ENCODE assay signal across 13 mouse cellular contexts in the genomic region with DNA sequence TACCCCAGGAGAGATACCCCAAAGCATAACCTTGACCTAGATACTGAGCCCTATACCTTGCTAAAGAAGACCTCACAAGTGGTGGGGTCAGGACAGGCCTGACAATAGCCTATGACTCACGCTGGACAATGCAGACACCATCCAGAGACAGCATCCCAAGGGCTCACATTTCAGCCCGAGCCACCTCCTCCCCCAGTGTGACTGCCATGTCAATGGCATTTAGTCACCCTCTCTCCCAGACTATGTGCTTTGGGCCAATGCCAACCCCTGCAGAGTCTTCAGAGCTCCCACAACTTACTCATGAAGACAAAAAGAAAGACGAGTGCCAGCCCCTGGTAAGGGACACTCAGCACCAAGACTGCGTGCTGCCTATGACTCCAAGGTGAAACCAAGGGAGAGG. TPM values are rescaled to one million over a fixed set of nuclear protein-coding genes. Genes with fewer than 3 reads are reported as not detected.
DNase-seq lines count a peak whose midpoint lies in the region; TF ChIP-seq lines count a peak whose summit lies in the region.
"Had no signal": no experiment of that assay in that cellular context is flagged by ENCODE, and none has a peak within 500 bp of the region (broad histone marks: within the 10 kb centered on the region; RNA-seq: fewer than 3 reads in every experiment).

No protein-coding gene starts in this region.

- no peaks in the 10 kb centered on the region for H3K9me3 ChIP-seq in heart, embryonic 10.5 days
- H3K9me3 ChIP-seq: hindbrain, embryonic 13.5 days; liver, embryonic 15.5 days had no signal

- peak overlapping the region; percentile 68; the same call in 1 of the 2 replicates for H3K27ac ChIP-seq in heart, embryonic 10.5 days
- H3K27ac ChIP-seq: hindbrain, embryonic 13.5 days; liver, embryonic 15.5 days had no signal

- peaks cover 58% of the 10 kb centered on the region for H3K4me1 ChIP-seq in heart, embryonic 10.5 days

- peaks cover 92% of the 10 kb centered on the region for H3K27me3 ChIP-seq in heart, embryonic 10.5 days (ENCODE audit: insufficient read depth, poor library complexity, severe bottlenecking)
- H3K27me3 ChIP-seq in myocyte (ENCODE audit: control insufficient read depth, insufficient read depth, insufficient read length), result no peaks in the 10 kb centered on the region

- H3K79me2 ChIP-seq in myocyte (ENCODE audit: control insufficient read depth, insufficient read depth), result no peaks in the 10 kb centered on the region

- H3K4me2 ChIP-seq in myocyte (ENCODE audit: low read depth), result peak overlapping the region; percentile 98
- H3K4me2 ChIP-seq: hindbrain, embryonic 13.5 days; liver, embryonic 15.5 days had no signal

- TF ChIP-seq POLR2A in myocyte (IDR thresholded peaks at IDR 0.05; ENCODE audit: insufficient read length, low read depth), result no peak

- no peak overlapping the region for H3ac ChIP-seq in myocyte (ENCODE audit: control insufficient read depth, insufficient read length)

- peaks cover 12% of the 10 kb centered on the region; the same call in 1 of the 2 replicates for H3K36me3 ChIP-seq in heart, embryonic 10.5 days
- H3K36me3 ChIP-seq in myocyte (ENCODE audit: control insufficient read depth, insufficient read depth), result no peaks in the 10 kb centered on the region
- H3K36me3 ChIP-seq: hindbrain, embryonic 13.5 days; liver, embryonic 15.5 days had no signal

- 48% methylated on average over 4 of the region's 4 CpGs for WGBS in heart, embryonic 10.5 days

- DNase-seq in urinary bladder, postnatal 14 days (ENCODE audit: low spot score), result peak; percentile 72
- no peak for DNase-seq in urinary bladder, postnatal 4 days (ENCODE audit: low spot score in 2 of 2)
- DNase-seq in adipocyte (ENCODE audit: low spot score) (peak; percentile 62), liver (no peak)
- no peak for DNase-seq in heart, embryonic 10.5 days (ENCODE audit: low spot score)
- DNase-seq in thymus, adult 18-20 months, result no peak
- no peak for DNase-seq in right cerebral cortex, postnatal 4 days
- DNase-seq: cerebellum, adult 9-10 months; kidney, postnatal 36 days; layer of hippocampus, postnatal 36 days had no signal

- H3K4me3 ChIP-seq in heart, embryonic 10.5 days, result no peak overlapping the region
- H3K4me3 ChIP-seq in myocyte, result no peak overlapping the region
- H3K4me3 ChIP-seq: hindbrain, embryonic 13.5 days; liver, embryonic 15.5 days had no signal

TF ChIP-seq in myocyte, 11 proteins besides CTCF, POLR2A, EP300 and RAD21:
- TF ChIP-seq E2F4 (IDR thresholded peaks at IDR 0.05; ENCODE audit: insufficient read depth), result no peak
- TF ChIP-seq MYOD1 (IDR thresholded peaks at IDR 0.05; ENCODE audit: control insufficient read depth in 1 of 3, insufficient read length in 2 of 3, low read depth in 2 of 3), result peak in 1 of 3 experiments; percentile 67
- no peak for TF ChIP-seq CEBPB (IDR thresholded peaks at IDR 0.05; ENCODE audit: insufficient read depth, poor library complexity, severe bottlenecking)
- no peak for TF ChIP-seq SRF (IDR thresholded peaks at IDR 0.05; ENCODE audit: control insufficient read depth, insufficient read length, low read depth)
- TF ChIP-seq MAX (IDR thresholded peaks at IDR 0.05; ENCODE audit: low read depth), result no peak
- no peak for TF ChIP-seq TCF12 (IDR thresholded peaks at IDR 0.05; ENCODE audit: insufficient read depth, poor library complexity, severe bottlenecking)
- peak; percentile 48 for TF ChIP-seq POLR2AphosphoS2 (IDR thresholded peaks at IDR 0.05; ENCODE audit: insufficient read length, low read depth)
- TF ChIP-seq REST (IDR thresholded peaks at IDR 0.05; ENCODE audit: insufficient read depth, insufficient read length), result no peak
- no peak for TF ChIP-seq USF1 (IDR thresholded peaks at IDR 0.05; ENCODE audit: low read depth)
- TF ChIP-seq TCF3 (IDR thresholded peaks at IDR 0.05; ENCODE audit: insufficient read length, low read depth), result no peak
- peak in 1 of 3 experiments; percentile 54 for TF ChIP-seq MYOG (IDR thresholded peaks at IDR 0.05; ENCODE audit: control insufficient read depth in 1 of 3, insufficient read depth in 1 of 3, insufficient read length in 2 of 3, low read depth in 2 of 3)

RNA-seq across cellular contexts. Expression of a gene that starts 2.5 kb away (rescaled TPM):
- polyA plus RNA-seq in heart, embryonic 10.5 days (2016; fragmentation: Nextera tagmentation; extraction: Ambion mirVana), result 15.9 and 24.4 TPM in 2 replicates
- 50.6 TPM for polyA plus RNA-seq in myocyte (2012; fragmentation: generic; extraction: Trizol)

RNA-seq across cellular contexts. Expression of a gene that starts 24.8 kb away (rescaled TPM):
- 2.5 and 3.5 TPM in 2 replicates for polyA plus RNA-seq in heart, embryonic 10.5 days (2016; fragmentation: Nextera tagmentation; extraction: Ambion mirVana)
- polyA plus RNA-seq in myocyte (2012; fragmentation: generic; extraction: Trizol), result 46.0 TPM

RNA-seq across cellular contexts. Expression of a gene that starts 28.7 kb away (rescaled TPM):
- polyA plus RNA-seq in heart, embryonic 10.5 days (2016; fragmentation: Nextera tagmentation; extraction: Ambion mirVana), result 9.0 and 11.9 TPM in 2 replicates
- polyA plus RNA-seq in myocyte (2012; fragmentation: generic; extraction: Trizol), result 53.9 TPM

RNA-seq across cellular contexts. Expression of a gene that starts 50.2 kb away (rescaled TPM):
- 1.6 and 1.9 TPM in 2 replicates for polyA plus RNA-seq in heart, embryonic 10.5 days (2016; fragmentation: Nextera tagmentation; extraction: Ambion mirVana)
- polyA plus RNA-seq in myocyte (2012; fragmentation: generic; extraction: Trizol), result 1.4 TPM

RNA-seq across cellular contexts. Expression of a gene that starts 51.1 kb away (rescaled TPM):
- 25.2 and 30.2 TPM in 2 replicates for polyA plus RNA-seq in heart, embryonic 10.5 days (2016; fragmentation: Nextera tagmentation; extraction: Ambion mirVana)
- polyA plus RNA-seq in myocyte (2012; fragmentation: generic; extraction: Trizol), result 23.7 TPM

Comparison
In these comparisons a context has a peak if more than half of its experiments do, and no peak if none do; other contexts are left out.
1. DNase-seq: peak in urinary bladder, postnatal 14 days (single experiment) and adipocyte (single experiment); none in urinary bladder, postnatal 4 days (0 of 2), heart, embryonic 10.5 days (single experiment), thymus, adult 18-20 months (0 of 2), right cerebral cortex, postnatal 4 days (single experiment) and liver (single experiment).
2. RNA of a gene that starts 24.8 kb away (polyA plus RNA-seq): 46.0 TPM in myocyte (single experiment); 2.5 to 3.5 TPM in heart, embryonic 10.5 days; every median in the first group is over 10 times any median in the second.